Mouse (Mus musculus): ENCODE data around the gene Rrp15.

Rrp15 gene

DNA sequence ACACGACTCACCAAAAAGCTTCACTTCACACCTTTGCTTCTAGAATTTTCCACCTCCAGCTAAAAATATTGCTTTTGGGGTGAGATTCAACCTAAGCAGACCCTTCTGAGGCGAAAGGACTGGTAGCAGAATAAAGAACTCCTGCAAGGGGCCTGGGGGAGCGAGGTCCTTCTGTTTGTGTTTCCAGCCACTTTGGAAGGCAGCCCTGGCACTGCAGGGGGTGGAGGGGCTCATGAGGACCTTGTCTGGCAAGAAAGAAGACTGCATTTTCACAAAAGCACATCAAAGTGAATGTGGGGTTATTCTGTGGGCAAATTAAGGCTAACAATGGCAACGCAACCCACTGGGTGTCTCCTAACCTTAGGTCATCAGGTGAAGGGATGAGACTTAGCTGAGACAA is 76.0 kb downstream of the Rrp15 start:
- DNase-seq (ENCODE audit: low spot score) = no peak
